Mouse (Mus musculus) ovary, postnatal 14 days (tissue): ENCODE measurements around the gene Gm28047.

Experiments used
- DNase-seq: peaks from one replicate; pipeline ENCODE4 v3.0.0; 2022; ENCODE audit warnings: low spot score

The Gm28047 gene

GRCm38 (mm10) chr15:102516293-102516692 is 108.6 kb downstream of the Gm28047 start:
- DNase-seq = no peak

- no peak for DNase-seq
Measured at GRCm38 (mm10) chr15:102515791-102516190, 109.1 kb downstream of the Gm28047 start.

- DNase-seq = no peak
Measured at GRCm38 (mm10) chr15:102515261-102515660, 109.6 kb downstream of the Gm28047 start.

- DNase-seq = no peak
Measured at GRCm38 (mm10) chr15:102513004-102513403, 111.9 kb downstream of the Gm28047 start.

- no peak for DNase-seq
Measured at GRCm38 (mm10) chr15:102512471-102512870, 112.4 kb downstream of the Gm28047 start.

GRCm38 (mm10) chr15:102512010-102512409 is 112.9 kb downstream of the Gm28047 start:
- DNase-seq = no peak

GRCm38 (mm10) chr15:102511285-102511833 is 113.5 kb downstream of the Gm28047 start:
- DNase-seq = no peak

GRCm38 (mm10) chr15:102510590-102511284 is 114.1 kb downstream of the Gm28047 start:
- peak; percentile 84 for DNase-seq

GRCm38 (mm10) chr15:102510110-102510509 is 114.8 kb downstream of the Gm28047 start:
- no peak for DNase-seq

GRCm38 (mm10) chr15:102508336-102508735 is 116.5 kb downstream of the Gm28047 start:
- no peak for DNase-seq

GRCm38 (mm10) chr15:102507561-102507960 is 117.3 kb downstream of the Gm28047 start:
- no peak for DNase-seq

GRCm38 (mm10) chr15:102506864-102507263 is 118.0 kb downstream of the Gm28047 start:
- no peak for DNase-seq

GRCm38 (mm10) chr15:102506464-102506830 is 118.4 kb downstream of the Gm28047 start:
- DNase-seq = no peak

- DNase-seq = no peak
Measured at GRCm38 (mm10) chr15:102505770-102506463, 119.0 kb downstream of the Gm28047 start.

- DNase-seq = no peak
Measured at GRCm38 (mm10) chr15:102505073-102505769, 119.6 kb downstream of the Gm28047 start.

GRCm38 (mm10) chr15:102503924-102504782 is 120.7 kb downstream of the Gm28047 start:
- DNase-seq = no peak

- DNase-seq = no peak
Measured at GRCm38 (mm10) chr15:102503447-102503846, 121.4 kb downstream of the Gm28047 start, which contains the start of gene Gm10337. TSS of gene Gm10337 (plus strand) at chr15:102503722.

- no peak for DNase-seq
Measured at GRCm38 (mm10) chr15:102502254-102502840, 122.5 kb downstream of the Gm28047 start.

GRCm38 (mm10) chr15:102501084-102501814 is 123.6 kb downstream of the Gm28047 start:
- no peak for DNase-seq

- DNase-seq = no peak
Measured at GRCm38 (mm10) chr15:102500479-102500878, 124.4 kb downstream of the Gm28047 start.

GRCm38 (mm10) chr15:102499851-102500250 is 125.0 kb downstream of the Gm28047 start:
- no peak for DNase-seq
